Mouse (Mus musculus): ENCODE results near the gene Olfr1373. TPM values are rescaled to one million over a fixed set of nuclear protein-coding genes. Genes with fewer than 3 reads are reported as not detected.

Olfr1373 gene
- polyA plus RNA-seq (2012; rRNA removed; ENCODE audit: low replicate concordance), result not detected in 2 replicates

DNA sequence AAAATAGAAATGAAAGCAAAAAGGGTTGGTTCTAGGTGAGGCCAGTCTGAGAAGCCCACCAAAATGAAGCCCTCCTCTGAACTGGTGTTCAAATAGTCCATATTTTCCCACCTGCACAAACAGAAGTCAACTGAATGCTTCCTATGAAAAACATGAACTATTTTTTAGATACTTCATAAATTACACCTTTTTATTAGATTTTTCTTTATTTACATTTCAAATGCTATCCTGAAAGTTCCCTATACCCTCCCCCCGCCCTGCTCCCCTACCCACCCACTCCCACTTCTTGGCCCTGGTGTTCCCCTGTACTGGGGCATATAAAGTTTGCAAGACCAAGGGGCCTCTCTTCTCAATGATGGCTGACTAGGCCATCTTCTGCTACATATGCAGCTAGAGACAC, at the start of gene Olfr1373:
Olfr1373 (minus strand) TSS at position 101 of the 400 bp plus-strand sequence.

GRCm38 (mm10) chr11:52098398-52098946, 46.9 kb downstream of the Olfr1373 start, which contains the start of gene Ppp2ca:
Ppp2ca (plus strand) TSS chr11:52098681.

Other genes starting within 250 kb of the Olfr1373 start
- 11.2 and 14.0 TPM in 2 replicates for gene Cdkn2aipnl, start 177.9 kb downstream of the Olfr1373 start, polyA plus RNA-seq (2012; rRNA removed; ENCODE audit: low replicate concordance)
- 12.2 and 20.3 TPM in 2 replicates for gene Ube2b, start 144.8 kb downstream of the Olfr1373 start, polyA plus RNA-seq (2012; rRNA removed; ENCODE audit: low replicate concordance)
- 0.14 and 0.69 TPM in 2 replicates for gene Cdkl3, start 141.3 kb downstream of the Olfr1373 start, polyA plus RNA-seq (2012; rRNA removed; ENCODE audit: low replicate concordance)
- gene Ppp2ca, start 46.8 kb downstream of the Olfr1373 start, polyA plus RNA-seq (2012; rRNA removed; ENCODE audit: low replicate concordance), result 10.2 and 11.5 TPM in 2 replicates
- not detected in 2 replicates for gene Olfr1371, start 68.5 kb upstream of the Olfr1373 start, polyA plus RNA-seq (2012; rRNA removed; ENCODE audit: low replicate concordance)
- 3.5 and 4.5 TPM in 2 replicates for gene Skp1a, start 86.5 kb upstream of the Olfr1373 start, polyA plus RNA-seq (2012; rRNA removed; ENCODE audit: low replicate concordance)
- 7.1 and 7.9 TPM in 2 replicates for gene Tcf7, start 137.5 kb upstream of the Olfr1373 start, polyA plus RNA-seq (2012; rRNA removed; ENCODE audit: low replicate concordance)
- gene Vdac1, start 215.3 kb upstream of the Olfr1373 start, polyA plus RNA-seq (2012; rRNA removed; ENCODE audit: low replicate concordance), result 43.7 and 75.0 TPM in 2 replicates